Mouse (Mus musculus) testis, adult 2 months (tissue): Measurements from ENCODE around the gene Trove2. TPM values are rescaled to one million over a fixed set of nuclear protein-coding genes. Genes with fewer than 3 reads are reported as not detected.

Experiments used
- H3K27ac ChIP-seq: fragments of 200-500 bp; 2 replicates; pipeline ENCODE4 v1.5.1; 2012; ENCODE audit warnings: low read depth, low read length; ENCODE audit not compliant: control insufficient read depth, insufficient read depth
- H3K27me3 ChIP-seq: fragments of 200-500 bp; 2 replicates; pipeline ENCODE4 v1.6.1; 2012; ENCODE audit warnings: mild to moderate bottlenecking, low read length, moderate library complexity; ENCODE audit not compliant: control insufficient read depth, insufficient read depth
- H3K36me3 ChIP-seq: fragments of 200-500 bp; 2 replicates; pipeline ENCODE4 v1.6.1; 2012; ENCODE audit warnings: mild to moderate bottlenecking, low read length; ENCODE audit not compliant: control insufficient read depth, insufficient read depth
- H3K4me1 ChIP-seq: fragments of 200-500 bp; 2 replicates; pipeline ENCODE4 v1.6.1; 2012; ENCODE audit warnings: low read length; ENCODE audit not compliant: control insufficient read depth, insufficient read depth
- H3K4me3 ChIP-seq: fragments of 200-500 bp; 2 replicates; pipeline ENCODE4 v1.5.1; 2012; ENCODE audit warnings: low read depth, mild to moderate bottlenecking, low read length, moderate library complexity, mixed read lengths; ENCODE audit not compliant: control insufficient read depth
- CTCF ChIP-seq: fragments of 200-500 bp; IDR thresholded peaks from 2 replicates; pipeline ENCODE4 v1.5.1; 2012; ENCODE audit warnings: low read depth, mild to moderate bottlenecking, inconsistent platforms, low read length, moderate library complexity; ENCODE audit not compliant: control insufficient read depth, insufficient read depth, insufficient replicate concordance
- POLR2A ChIP-seq: fragments of 200-500 bp; IDR thresholded peaks from 2 replicates; pipeline ENCODE4 v1.6.1; 2012; ENCODE audit warnings: low read depth, mild to moderate bottlenecking, inconsistent platforms, low read length, moderate library complexity; ENCODE audit not compliant: control insufficient read depth
- polyA plus RNA-seq: library from polyadenylated mRNA; depleted of rRNA; stranded (reverse); fragments of >200 nt; gene quantifications from 2 replicates; pipeline ENCODE4 v1.2.3, GENCODE M21; 2012; rRNA removed

Trove2 gene
- polyA plus RNA-seq, result 0.35 and 0.41 TPM in 2 replicates

- peak within 1 kb of the TSS; percentile 27 for H3K27ac ChIP-seq
- no peaks in the 10 kb centered on the region; the same call in 1 of the 2 replicates for H3K4me1 ChIP-seq
- no peaks in the 10 kb centered on the region for H3K36me3 ChIP-seq
- H3K4me3 ChIP-seq, result peak within 1 kb of the TSS; percentile 98
- no peaks in the 10 kb centered on the region for H3K27me3 ChIP-seq
- TF ChIP-seq POLR2A (peak; percentile 85), CTCF (peak; percentile 86)
These were observed at the start of gene Trove2, which contains the start of gene Uchl5 for GRCm38 (mm10) chr1:143776446-143777411. Trove2 (minus strand) TSS chr1:143777068. Uchl5 (plus strand) TSS chr1:143777272.

DNA sequence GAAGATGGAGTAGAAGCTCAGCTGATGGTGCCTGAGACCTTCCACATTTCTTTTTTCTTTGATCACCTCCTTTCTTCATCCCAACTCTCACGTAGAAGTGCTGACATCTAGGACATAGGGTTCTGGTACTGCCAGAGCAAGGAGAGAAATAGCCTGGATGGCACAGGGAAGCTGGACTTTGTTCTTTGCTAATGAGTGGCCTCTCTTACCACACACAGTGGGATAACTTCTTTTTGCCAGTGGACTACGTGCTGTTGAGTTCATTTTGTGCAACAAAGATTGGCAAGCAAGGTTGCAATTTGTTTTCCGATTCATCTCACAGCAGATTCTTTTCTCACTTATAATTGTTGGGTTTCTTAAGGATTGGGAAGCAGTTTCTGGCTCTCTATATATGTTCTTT lies 45.8 kb upstream of the Trove2 start:
- H3K27me3 ChIP-seq, result no peaks in the 10 kb centered on the region
- H3K36me3 ChIP-seq, result no peaks in the 10 kb centered on the region
- TF ChIP-seq CTCF (no peak), POLR2A (no peak)
- H3K4me1 ChIP-seq, result no peaks in the 10 kb centered on the region
- H3K27ac ChIP-seq, result no peak overlapping the region
- H3K4me3 ChIP-seq, result no peak overlapping the region

DNA sequence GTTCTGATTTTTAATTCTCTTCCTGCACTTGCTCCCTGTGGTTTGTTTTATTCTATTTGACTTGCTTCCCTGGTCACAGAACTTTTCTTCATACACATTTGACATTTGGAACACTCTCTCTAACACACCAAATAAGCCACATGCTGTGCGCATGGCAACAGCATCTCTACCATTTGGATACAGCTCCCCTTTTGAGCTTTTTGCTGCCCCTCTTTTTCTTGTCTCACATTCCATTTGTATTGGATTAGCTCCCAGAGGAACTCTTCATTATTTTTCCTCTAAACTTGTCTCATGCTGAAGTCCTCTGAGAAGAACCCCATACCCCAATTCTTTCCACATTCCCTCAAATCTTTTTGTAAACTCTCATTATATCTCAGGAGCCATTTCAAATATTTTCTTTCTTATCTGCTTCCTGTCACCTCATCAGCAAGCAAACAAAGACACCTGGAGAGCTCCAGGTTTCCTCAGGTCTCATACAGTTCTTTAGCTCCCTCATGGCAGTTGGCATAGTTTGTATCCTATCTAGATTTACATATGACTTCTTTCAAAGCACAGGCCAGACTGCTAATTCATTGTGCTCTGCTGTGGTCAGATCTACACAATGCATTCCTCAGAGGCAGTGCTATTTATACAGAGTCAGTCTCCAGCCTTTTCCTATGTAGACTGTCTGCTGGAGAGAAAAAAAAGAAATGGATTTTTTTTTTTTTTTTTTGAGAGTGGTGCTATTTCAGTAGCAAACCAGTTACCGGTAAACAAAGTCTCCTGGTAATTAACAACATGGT lies 43.4 kb upstream of the Trove2 start:
- H3K27ac ChIP-seq, result no peak overlapping the region

GRCm38 (mm10) chr1:143813676-143814360 lies 37.0 kb upstream of the Trove2 start:
- no peaks in the 10 kb centered on the region for H3K27me3 ChIP-seq
- no peak for TF ChIP-seq POLR2A
- TF ChIP-seq CTCF, result peak; percentile 82
- H3K4me3 ChIP-seq, result no peak overlapping the region
- no peak overlapping the region for H3K27ac ChIP-seq
- H3K36me3 ChIP-seq, result no peaks in the 10 kb centered on the region
- H3K4me1 ChIP-seq, result no peaks in the 10 kb centered on the region

More for the DNA sequence above, 43.4 kb upstream of the Trove2 start:
- H3K27me3 ChIP-seq, result no peaks in the 10 kb centered on the region
- TF ChIP-seq CTCF, result no peak
- no peak overlapping the region for H3K4me3 ChIP-seq
- H3K4me1 ChIP-seq, result no peaks in the 10 kb centered on the region
- no peaks in the 10 kb centered on the region for H3K36me3 ChIP-seq

- TF ChIP-seq CTCF (no peak), POLR2A (no peak)
- Histone ChIP-seq H3K27ac (no peak overlapping the region), H3K27me3 (no peaks in the 10 kb centered on the region), H3K36me3 (no peaks in the 10 kb centered on the region), H3K4me3 (no peak overlapping the region), H3K4me1 (no peaks in the 10 kb centered on the region)
These were observed 32.2 kb upstream of the Trove2 start for GRCm38 (mm10) chr1:143809062-143809461.

DNA sequence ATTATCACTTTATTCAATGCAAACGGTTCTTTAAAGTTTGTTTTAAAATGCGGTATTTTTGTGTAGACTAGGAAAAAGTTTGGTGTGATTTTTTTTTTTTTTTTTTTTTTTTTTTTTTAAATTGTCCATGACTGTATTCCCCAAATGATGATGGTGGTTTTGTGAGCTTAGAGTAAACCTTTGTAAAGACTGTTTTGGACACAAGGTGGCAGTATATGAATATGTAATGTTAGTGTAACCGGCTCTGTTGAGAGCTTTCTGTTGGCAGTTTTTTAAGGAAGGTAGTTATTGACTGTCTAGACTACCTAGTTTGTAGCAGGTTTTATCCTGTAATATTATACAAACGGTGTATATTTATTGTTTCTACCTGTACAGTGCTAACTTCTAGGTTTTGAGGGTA lies 26.7 kb upstream of the Trove2 start:
- H3K4me3 ChIP-seq, result no peak overlapping the region
- TF ChIP-seq CTCF (no peak), POLR2A (no peak)
- H3K36me3 ChIP-seq, result no peaks in the 10 kb centered on the region; the same call in 1 of the 2 replicates
- no peaks in the 10 kb centered on the region for H3K4me1 ChIP-seq
- H3K27ac ChIP-seq, result no peak overlapping the region
- H3K27me3 ChIP-seq, result no peaks in the 10 kb centered on the region
